Mouse (Mus musculus) heart, embryonic 16.5 days (tissue): ENCODE data around the gene Cdpf1. TPM values are rescaled to one million over a fixed set of nuclear protein-coding genes. Genes with fewer than 3 reads are reported as not detected.

ENCODE experiments used
- ATAC-seq: fragments of 200-750 bp; cut with Nextera tagmentation; replicated peaks from 2 replicates; pipeline ENCODE4 v1.8.0; 2017; ENCODE audit warnings: moderate number of reproducible peaks; ENCODE audit not compliant: insufficient read depth, low FRiP score; ENCODE audit errors: extremely low read depth
- H3K27ac ChIP-seq: fragments of 300-500 bp; sonication (generic); 2 replicates; pipeline ENCODE4 v1.5.1; 2014; ENCODE audit warnings: mild to moderate bottlenecking, low read length, control low read depth, moderate library complexity
- H3K27me3 ChIP-seq: fragments of 300-500 bp; sonication (generic); 2 replicates; pipeline ENCODE4 v1.6.1; 2014; ENCODE audit warnings: low read length, mixed read lengths; ENCODE audit not compliant: control insufficient read depth, insufficient read depth
- H3K36me3 ChIP-seq: fragments of 300-500 bp; sonication (generic); 2 replicates; pipeline ENCODE4 v1.6.1; 2014; ENCODE audit not compliant: control insufficient read depth, insufficient read depth
- H3K4me1 ChIP-seq: fragments of 300-500 bp; sonication (generic); 2 replicates; pipeline ENCODE4 v1.6.1; 2014; ENCODE audit warnings: low read length, mixed read lengths; ENCODE audit not compliant: control insufficient read depth, insufficient read depth
- H3K4me2 ChIP-seq: fragments of 300-500 bp; sonication (generic); 2 replicates; pipeline ENCODE4 v1.6.1; 2014; ENCODE audit warnings: low read depth, mild to moderate bottlenecking, control low read depth, low read length
- H3K4me3 ChIP-seq: fragments of 300-500 bp; sonication (generic); 2 replicates; pipeline ENCODE4 v1.5.1; 2014; ENCODE audit warnings: mild to moderate bottlenecking, control low read depth, low read length
- H3K9ac ChIP-seq: fragments of 300-500 bp; sonication (generic); 2 replicates; pipeline ENCODE4 v1.6.1; 2014; ENCODE audit warnings: low read length, control low read depth
- H3K9me3 ChIP-seq: fragments of 300-500 bp; sonication (generic); replicated peaks from 2 replicates; pipeline ENCODE4 v1.6.1; 2016; ENCODE audit warnings: low read length; ENCODE audit not compliant: control insufficient read depth
- WGBS: fragments of 180-500 bp; shearing (Covaris S2); extraction: QIAGEN DNeasy Blood & Tissue Kit; methylation state at CpG from one replicate; pipeline ENCODE4 v1.1.7; 2014; 5-methylcytosine and 5-hydroxymethylcytosine counted together
- polyA plus RNA-seq: library from polyadenylated mRNA; unstranded; fragments of >200 nt; fragmentation: Nextera tagmentation; extraction: Ambion mirVana; gene quantifications from 2 replicates; pipeline ENCODE4 v1.2.1, GENCODE M21; 2015

Cdpf1 gene
- polyA plus RNA-seq, 1 experiment from 2014 or later, result 48.8 TPM

DNA sequence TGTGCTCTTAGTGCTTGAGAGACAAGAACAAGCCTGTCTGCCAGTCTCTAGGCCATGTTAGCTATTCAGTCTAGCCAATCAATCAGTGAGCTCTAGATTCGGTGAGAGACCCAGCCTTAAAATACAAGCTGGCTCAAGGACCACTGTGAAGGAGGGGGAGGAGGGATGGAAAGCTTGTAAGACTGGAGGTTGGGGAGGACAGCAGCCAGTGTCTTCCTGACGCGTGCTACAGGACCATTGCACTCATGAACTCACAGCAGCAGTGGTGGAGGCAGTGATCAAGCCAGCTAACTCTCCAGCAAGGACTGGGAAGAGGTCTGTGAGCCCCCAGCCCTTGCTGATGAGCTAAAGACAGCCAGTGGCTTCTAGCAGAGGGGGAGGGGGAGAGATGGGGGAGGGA lies 46.5 kb downstream of the Cdpf1 start:
- H3K27me3 ChIP-seq, result no peaks in the 10 kb centered on the region
- WGBS, result 38% methylated on average over 3 of the region's 3 CpGs

DNA sequence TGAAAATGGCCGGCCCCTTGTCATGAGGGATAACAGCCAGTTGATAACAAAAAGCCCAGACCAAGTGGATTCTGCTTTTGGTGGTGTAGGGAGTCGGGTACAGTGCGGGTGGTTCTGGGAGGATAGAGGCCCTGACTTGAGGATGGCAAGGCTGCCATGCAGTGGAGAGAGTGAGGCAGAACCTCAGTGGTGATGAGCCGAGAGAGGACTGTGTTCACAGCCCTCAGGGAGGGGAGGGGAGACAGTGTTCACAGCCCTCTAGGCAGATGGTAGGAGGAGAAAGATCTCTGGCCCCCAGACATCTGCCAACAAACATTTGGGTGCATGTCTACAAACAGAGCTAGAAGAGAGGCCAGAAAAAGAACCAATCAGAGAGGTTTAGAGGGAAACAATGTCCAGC lies 48.7 kb downstream of the Cdpf1 start:
- H3K36me3 ChIP-seq, result peaks cover 3% of the 10 kb centered on the region; the same call in 1 of the 2 replicates
- H3K4me2 ChIP-seq, result no peak overlapping the region
- no peak for ATAC-seq
- H3K4me3 ChIP-seq, result no peak overlapping the region
- H3K4me1 ChIP-seq, result peaks cover 4% of the 10 kb centered on the region; the same call in 1 of the 2 replicates
- H3K9me3 ChIP-seq, result peaks cover 7% of the 10 kb centered on the region
- 39% methylated on average over 4 of the region's 4 CpGs for WGBS
- H3K27ac ChIP-seq, result no peak overlapping the region
- no peaks in the 10 kb centered on the region for H3K27me3 ChIP-seq
- H3K9ac ChIP-seq, result no peak overlapping the region

More for the DNA sequence above, 46.5 kb downstream of the Cdpf1 start:
- H3K4me3 ChIP-seq, result no peak overlapping the region
- H3K9me3 ChIP-seq, result peaks cover 3% of the 10 kb centered on the region
- no peak for ATAC-seq
- H3K36me3 ChIP-seq, result peaks cover 3% of the 10 kb centered on the region; the same call in 1 of the 2 replicates
- H3K4me1 ChIP-seq, result peaks cover 4% of the 10 kb centered on the region; the same call in 1 of the 2 replicates
- H3K27ac ChIP-seq, result no peak overlapping the region
- no peak overlapping the region for H3K4me2 ChIP-seq
- H3K9ac ChIP-seq, result no peak overlapping the region

DNA sequence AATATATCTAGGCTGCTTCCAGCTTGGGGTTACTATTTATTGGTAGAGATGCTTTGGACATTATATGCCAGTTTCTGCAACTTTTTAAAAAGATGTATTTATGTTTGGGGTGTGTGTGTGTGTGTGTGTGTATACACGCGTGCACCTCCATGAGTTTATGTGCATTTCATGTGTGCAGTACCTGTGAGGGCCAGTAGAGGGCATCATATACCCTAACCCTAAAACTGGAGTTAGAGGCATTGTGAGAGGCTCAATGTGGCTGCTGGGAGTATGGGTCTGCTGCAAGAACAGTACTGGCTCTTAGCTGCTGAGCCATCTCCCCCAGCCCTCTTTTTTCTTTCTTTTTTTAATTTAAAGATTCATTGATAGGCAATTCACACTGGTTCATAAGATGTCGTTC lies 53.7 kb downstream of the Cdpf1 start:
- no peaks in the 10 kb centered on the region for H3K36me3 ChIP-seq
- no peak for ATAC-seq
- no peak overlapping the region for H3K4me3 ChIP-seq
- no peak overlapping the region for H3K9ac ChIP-seq
- H3K9me3 ChIP-seq, result peaks cover 4% of the 10 kb centered on the region
- no peak overlapping the region for H3K27ac ChIP-seq
- peaks cover 16% of the 10 kb centered on the region for H3K4me1 ChIP-seq
- 96% methylated on average over 3 of the region's 3 CpGs for WGBS
- H3K4me2 ChIP-seq, result no peak overlapping the region
- no peaks in the 10 kb centered on the region for H3K27me3 ChIP-seq

Other genes with a start within 250 kb of the Cdpf1 start
- gene Wnt7b, start 229.2 kb downstream of the Cdpf1 start, polyA plus RNA-seq, result 0.97 and 4.0 TPM in 2 replicates
- 20.3 and 21.5 TPM in 2 replicates for gene Ppara, start 76.7 kb downstream of the Cdpf1 start, polyA plus RNA-seq
- 0.50 and 0.53 TPM in 2 replicates for gene Pkdrej, start 10.0 kb upstream of the Cdpf1 start, polyA plus RNA-seq
- gene Ttc38, start 20.6 kb upstream of the Cdpf1 start, polyA plus RNA-seq, result 4.9 and 6.2 TPM in 2 replicates
- 24.8 and 25.5 TPM in 2 replicates for gene Gtse1, start 48.0 kb upstream of the Cdpf1 start, polyA plus RNA-seq
- gene Trmu, start 67.6 kb upstream of the Cdpf1 start, polyA plus RNA-seq, result 36.3 and 40.5 TPM in 2 replicates
- 1.7 TPM in 2 replicates for gene Celsr1, start 222.1 kb upstream of the Cdpf1 start, polyA plus RNA-seq
- 18.7 and 22.2 TPM in 2 replicates for gene Gramd4, start 246.0 kb upstream of the Cdpf1 start, polyA plus RNA-seq